Mouse (Mus musculus) ovary, postnatal 14 days (tissue): Measurements from ENCODE around the gene Gtpbp6.
"Not testable (repeated sequence)": the region's sequence is repeated elsewhere in the genome, so short reads cannot be mapped to it uniquely, and the experiment has no call there.

Experiments used
- DNase-seq: peaks from one replicate; pipeline ENCODE4 v3.0.0; 2022; ENCODE audit warnings: low spot score

Gtpbp6 gene

GRCm38 (mm10) chr5:110099656-110100580 lies 8.1 kb downstream of the Gtpbp6 start, which contains the start of gene Plcxd1:
Gene Plcxd1 (plus strand): TSS chr5:110099969.
- DNase-seq = no peak

- no peak for DNase-seq
These were observed 9.0 kb downstream of the Gtpbp6 start for GRCm38 (mm10) chr5:110098991-110099477.

GRCm38 (mm10) chr5:110094847-110095213 lies 13.2 kb downstream of the Gtpbp6 start:
- no peak for DNase-seq

- peak; percentile 64 for DNase-seq
These were observed 13.8 kb downstream of the Gtpbp6 start, which contains the start of gene Gm35315 for GRCm38 (mm10) chr5:110094030-110094846. Gene Gm35315 (minus strand): TSS chr5:110094420.

GRCm38 (mm10) chr5:110091546-110091945 lies 16.5 kb downstream of the Gtpbp6 start:
- no peak for DNase-seq

GRCm38 (mm10) chr5:110086161-110086866 lies 21.7 kb downstream of the Gtpbp6 start:
- DNase-seq = no peak

- DNase-seq = no peak
These were observed 25.0 kb downstream of the Gtpbp6 start for GRCm38 (mm10) chr5:110082961-110083360.

GRCm38 (mm10) chr5:110072413-110072812 lies 35.6 kb downstream of the Gtpbp6 start, which contains the start of gene Gm17655:
Gene Gm17655 (minus strand): TSS chr5:110072513.
- DNase-seq = not testable (repeated sequence)

GRCm38 (mm10) chr5:110057637-110058408 lies 50.2 kb downstream of the Gtpbp6 start:
- peak; percentile 64 for DNase-seq
